Mouse (Mus musculus): ENCODE measurements around the gene Flywch2.
A peak's percentile ranks its signal among the peaks of the same experiment; 100 is the strongest.

The Flywch2 gene

DNA sequence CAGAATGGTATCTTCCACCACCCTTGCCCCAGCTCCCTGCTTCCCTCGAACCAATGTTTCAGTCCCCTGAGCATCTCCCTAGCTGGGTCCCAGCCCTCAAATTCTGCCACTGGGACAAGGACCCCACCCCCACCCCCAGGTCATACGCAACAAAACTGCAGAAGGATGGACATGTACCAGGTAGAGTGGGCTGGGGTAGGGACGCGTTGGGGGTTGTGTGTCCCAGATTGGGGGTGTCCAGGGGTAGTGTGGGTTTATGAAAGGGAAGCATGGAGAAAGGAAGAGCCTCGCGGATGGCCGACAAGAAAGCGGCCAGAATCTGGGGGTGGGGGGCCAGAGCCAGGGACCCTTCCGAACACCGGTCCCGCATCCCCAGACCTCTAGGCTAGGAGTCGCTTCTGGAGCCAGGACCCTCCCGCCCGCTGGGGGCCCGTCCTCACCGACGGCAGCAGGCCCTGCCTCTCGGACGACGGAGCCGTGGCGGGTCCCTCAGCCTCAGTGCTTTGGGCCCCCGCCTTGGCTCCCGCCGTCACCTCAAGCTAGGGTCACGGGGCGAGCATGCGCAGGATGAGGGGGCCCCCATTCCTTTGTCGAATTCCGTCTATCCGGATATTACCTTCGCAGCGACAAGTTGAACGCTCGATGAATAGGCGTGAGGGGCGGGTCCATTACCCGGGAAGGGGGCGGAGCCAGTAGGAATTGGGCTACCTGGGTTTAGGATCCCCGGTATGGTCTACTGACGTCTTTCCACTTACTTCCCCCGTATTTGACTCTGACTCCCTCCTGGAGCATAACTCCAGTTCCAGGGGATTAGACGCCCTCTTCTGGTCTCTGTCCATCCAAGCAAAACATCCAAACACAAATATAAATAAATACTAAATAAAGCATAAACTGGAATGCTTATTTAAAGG lies at the start of gene Flywch2:
Gene Flywch2 (minus strand): TSS at position 521 of the 911 bp plus-strand sequence.
- peak; percentile 75 for ATAC-seq (ENCODE audit: low TSS enrichment)

DNA sequence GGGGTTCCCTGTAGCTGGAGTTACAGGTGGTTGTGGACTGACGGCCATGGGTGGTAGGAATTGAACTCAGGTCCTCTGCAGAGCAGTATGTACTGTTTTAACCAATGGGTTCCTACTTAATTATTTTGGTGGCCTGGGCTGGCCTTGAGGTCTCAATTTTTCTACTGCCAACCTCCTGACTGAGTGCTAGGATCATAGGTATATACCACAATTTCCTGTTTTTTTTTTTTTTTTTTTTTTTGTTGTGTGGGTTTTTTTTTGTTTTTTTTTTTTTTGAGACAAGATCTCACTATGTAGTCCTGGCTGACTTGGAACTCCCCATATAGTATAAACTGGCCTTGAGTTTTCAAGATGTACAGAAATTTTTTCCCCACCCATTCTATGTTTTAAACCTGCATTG lies 45.3 kb upstream of the Flywch2 start:
- ATAC-seq (ENCODE audit: low TSS enrichment) = no peak

DNA sequence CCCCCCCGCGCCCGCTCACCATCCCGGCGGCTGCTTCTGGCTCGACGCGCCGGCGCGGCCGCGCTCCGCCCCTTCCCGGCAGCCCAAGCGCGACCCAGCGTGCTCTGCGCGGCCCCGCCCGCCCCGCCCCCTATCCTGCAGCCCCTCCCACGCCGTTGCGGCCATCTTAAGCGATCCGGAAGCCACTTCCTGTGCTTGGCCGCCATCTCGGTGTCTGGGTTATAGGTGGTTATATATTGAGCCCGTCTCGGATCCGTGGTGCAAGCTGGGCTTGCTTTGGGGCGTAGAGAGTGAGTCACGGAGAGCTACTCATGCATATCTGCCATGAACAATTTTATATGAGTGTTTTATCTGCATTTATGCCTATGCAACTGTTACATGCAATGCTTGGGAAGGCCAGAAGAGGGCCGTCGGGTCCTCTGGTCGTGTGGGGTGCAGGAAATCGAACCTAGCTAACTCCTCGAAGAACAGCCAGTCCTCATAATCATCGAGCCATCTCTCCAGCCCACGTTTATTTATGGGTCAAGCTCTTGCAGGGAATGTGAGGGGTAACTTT lies 43.3 kb upstream of the Flywch2 start, which contains the start of gene Elob:
Gene Elob (minus strand): TSS at position 73 of the 556 bp plus-strand sequence.
- ATAC-seq (ENCODE audit: low TSS enrichment) = peak; percentile 83

DNA sequence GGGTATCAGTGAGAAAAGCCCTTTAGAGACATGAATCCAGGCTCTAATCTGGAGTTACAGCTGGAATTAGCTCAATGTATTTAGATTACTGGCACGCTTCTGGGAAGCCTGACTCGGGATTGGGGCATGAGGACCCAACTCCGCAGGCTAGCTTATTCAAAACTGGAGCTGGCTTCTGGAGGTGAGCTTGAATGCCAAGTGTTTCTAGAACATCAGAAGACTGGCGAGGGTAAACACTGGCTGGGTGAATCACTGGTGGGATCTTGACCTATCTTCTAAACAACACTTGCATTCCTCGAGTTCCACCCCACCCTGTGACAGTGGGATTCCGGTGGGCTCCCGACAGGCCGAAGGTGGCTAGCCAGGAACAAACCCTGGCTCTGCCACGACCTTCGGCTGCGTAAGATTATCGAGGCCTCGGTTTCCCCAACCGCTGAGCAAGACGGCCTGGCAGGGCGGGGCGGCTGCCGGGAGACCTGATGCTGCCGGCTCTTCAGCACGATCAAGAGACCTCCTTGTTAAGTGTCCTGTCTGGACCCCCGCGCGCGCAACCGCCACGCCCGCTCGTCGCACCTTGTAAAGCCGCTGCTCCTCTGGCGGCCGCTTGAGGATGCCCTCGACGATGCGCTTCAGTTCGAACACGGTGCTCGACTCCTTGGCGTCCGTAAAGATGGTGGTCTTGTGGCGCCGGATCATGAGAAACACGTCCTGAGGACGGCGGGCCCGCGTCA lies 42.6 kb upstream of the Flywch2 start:
- ATAC-seq (ENCODE audit: low TSS enrichment) = peak; percentile 21; the same call in 1 of the 2 replicates

DNA sequence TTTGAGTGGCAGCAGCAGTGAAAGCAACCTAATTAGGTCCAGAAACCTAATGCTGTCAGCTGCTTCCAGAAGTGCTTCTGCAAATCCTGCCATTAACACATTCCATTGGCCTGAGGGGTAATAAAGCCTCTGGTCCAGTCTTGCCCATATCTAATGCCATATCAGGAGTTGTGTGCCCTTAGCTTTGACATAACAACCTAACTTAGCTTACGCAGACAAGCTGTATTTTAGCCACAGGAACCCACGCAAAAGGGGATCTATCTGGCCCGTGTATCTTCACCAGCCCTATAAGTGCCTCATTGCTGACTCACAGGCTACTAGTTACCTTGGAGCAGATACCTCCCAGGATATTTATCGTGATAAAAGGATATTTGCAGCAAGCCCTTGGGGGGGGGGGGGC lies 39.7 kb upstream of the Flywch2 start:
- no peak for ATAC-seq (ENCODE audit: low TSS enrichment)

DNA sequence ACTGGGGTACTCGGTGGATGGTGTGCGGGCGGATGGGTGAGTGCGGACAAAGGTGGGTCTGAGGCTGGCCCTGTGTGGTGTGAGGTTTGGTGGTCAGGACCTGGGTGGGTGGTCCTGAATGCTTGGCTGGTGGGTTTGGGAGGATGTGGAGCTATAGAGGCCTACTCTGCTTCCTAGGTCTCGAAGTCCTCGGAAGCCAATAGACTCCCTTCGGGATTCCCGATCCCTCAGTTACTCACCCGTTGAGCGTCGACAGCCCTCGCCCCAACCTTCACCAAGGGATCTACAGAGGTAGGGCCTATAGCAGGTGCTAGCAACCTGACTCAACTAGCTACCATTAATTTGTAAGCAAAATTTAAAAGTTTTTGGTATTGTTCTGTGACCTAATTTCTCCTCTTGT lies 37.7 kb upstream of the Flywch2 start:
- ATAC-seq (ENCODE audit: low TSS enrichment) = no peak

DNA sequence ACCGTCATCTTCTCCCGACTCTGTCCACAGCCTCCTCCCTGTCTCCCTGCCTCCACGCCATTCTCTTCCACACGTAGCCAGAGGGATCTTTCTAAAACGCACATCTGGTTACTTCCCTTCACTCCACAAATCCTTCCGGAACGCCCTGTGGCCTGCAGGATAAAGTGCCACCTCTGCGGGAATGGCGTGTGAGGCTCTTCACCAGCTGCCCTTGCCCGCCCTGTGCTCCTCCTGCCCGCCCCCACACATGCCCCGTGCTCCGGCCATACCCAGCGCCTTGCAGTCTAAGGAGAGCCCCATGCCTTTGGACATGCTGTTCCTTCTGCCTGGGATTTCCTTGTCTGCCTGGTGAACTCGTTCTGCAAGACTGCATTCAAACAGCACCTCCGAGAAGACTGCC lies 37.1 kb upstream of the Flywch2 start:
- no peak for ATAC-seq (ENCODE audit: low TSS enrichment)

DNA sequence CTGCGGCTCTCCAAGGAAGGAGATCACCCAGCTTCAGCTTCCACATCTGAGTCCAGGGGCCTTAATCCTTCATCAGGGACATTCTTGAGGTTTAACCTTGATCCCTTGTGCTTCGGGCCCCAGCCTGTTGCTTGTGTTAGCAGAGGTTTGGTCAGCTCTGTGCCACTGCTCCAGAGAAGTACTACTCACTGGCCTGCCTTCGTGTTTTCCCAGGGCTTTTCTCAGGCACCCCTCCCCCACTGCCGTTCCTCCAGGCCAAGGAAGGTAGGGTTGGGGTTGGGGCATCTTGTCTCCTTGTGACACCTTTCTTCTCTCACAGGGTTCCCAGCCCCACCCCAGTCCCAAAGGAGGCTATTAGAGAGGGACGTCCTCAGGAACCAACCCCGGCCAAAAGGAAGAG lies 36.2 kb upstream of the Flywch2 start:
- no peak for ATAC-seq (ENCODE audit: low TSS enrichment)

DNA sequence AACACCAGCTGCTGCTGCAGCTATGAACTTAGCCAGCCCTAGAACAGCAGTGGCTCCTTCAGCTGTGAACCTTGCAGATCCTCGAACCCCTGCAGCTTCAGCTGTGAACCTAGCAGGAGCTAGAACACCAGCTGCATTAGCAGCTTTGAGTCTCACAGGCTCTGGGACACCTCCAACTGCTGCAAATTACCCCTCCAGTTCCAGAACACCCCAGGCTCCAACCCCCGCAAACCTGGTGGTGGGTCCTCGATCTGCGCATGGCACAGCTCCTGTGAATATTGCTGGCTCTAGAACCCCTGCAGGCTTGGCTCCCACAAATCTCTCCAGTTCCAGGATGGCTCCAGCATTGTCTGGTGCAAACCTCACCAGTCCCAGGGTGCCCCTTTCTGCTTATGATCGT lies 34.9 kb upstream of the Flywch2 start:
- no peak for ATAC-seq (ENCODE audit: low TSS enrichment)

DNA sequence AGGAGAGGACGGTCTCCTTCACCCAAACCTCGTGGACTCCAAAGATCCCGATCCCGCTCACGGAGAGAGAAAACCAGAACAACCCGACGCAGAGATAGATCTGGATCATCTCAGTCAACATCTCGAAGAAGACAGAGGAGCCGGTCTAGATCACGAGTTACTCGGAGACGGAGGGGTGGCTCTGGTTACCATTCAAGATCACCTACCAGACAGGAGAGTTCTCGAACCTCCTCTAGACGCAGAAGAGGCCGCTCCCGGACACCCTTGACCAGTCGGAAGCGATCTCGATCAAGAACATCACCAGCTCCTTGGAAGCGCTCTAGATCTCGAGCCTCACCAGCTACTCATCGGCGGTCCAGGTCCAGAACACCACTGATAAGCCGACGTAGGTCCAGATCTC lies 33.4 kb upstream of the Flywch2 start:
- ATAC-seq (ENCODE audit: low TSS enrichment) = no peak

DNA sequence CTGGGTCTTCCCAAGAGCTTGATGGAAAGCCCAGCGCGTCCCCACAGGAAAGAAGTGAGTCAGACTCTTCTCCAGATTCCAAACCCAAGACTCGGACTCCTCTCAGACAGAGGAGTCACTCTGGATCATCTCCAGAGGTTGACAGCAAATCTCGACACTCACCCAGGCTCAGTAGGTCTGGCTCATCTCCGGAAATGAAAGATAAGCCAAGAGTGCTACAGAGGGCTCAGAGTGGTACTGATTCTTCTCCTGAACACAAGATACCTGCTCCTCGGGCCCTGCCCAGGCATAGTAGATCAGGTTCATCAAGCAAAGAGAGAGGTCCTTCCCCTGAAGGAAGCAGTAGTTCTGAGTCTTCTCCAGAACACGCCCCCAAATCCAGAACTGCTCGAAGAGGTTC lies 32.7 kb upstream of the Flywch2 start:
- ATAC-seq (ENCODE audit: low TSS enrichment) = no peak

DNA sequence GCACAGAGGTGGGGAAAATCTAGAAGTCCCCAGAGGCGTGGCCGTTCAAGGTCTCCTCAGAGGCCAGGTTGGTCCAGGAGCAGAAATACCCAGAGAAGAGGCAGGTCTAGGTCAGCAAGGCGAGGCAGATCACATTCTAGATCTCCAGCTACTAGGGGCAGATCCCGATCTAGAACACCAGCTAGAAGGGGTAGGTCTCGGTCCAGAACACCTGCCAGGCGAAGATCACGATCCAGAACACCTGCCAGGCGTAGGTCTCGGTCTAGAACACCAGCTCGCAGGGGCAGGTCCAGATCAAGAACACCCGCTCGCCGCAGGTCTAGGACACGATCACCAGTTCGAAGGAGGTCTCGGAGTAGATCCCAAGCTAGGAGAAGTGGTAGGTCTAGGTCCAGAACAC lies 29.8 kb upstream of the Flywch2 start:
- ATAC-seq (ENCODE audit: low TSS enrichment) = no peak

DNA sequence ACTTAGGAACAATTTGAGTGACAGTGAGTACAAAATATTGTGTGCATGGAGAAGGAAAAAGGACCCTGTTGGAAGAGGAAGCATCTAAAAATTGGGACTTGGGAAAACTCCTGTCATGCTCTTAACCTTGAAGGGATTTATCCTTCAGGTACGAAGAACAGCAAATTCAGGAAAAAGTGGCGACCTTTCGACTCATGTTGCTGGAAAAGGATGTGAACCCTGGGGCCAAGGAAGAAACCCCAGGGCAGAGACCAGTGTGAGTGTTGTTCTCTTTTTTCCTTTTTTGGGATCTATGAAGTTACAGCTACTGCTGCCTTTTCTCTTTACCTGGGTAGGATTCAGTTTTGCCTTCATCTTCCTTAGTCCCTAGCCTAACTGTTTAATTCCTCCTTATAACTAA lies 22.0 kb upstream of the Flywch2 start:
- no peak for ATAC-seq (ENCODE audit: low TSS enrichment)

DNA sequence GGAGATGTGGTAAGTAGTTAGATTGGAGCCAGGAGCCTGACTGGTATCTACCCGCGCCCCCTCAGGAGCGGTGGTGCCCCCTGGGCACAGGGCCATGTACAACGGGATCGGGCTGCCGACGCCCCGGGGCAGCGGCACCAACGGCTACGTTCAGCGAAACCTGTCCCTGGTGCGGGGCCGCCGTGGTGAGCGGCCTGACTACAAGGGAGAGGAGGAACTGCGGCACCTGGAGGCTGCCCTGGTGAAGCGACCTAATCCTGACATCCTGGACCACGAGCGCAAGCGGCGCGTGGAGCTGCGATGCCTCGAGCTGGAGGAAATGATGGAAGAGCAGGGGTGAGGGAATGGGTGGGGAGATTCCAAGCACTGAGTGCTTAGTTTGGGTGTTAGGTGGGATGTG lies 21.0 kb upstream of the Flywch2 start:
- 0 out of 2 replicates have a peak, but pooled peaks have one; percentile 12 for ATAC-seq (ENCODE audit: low TSS enrichment)

DNA sequence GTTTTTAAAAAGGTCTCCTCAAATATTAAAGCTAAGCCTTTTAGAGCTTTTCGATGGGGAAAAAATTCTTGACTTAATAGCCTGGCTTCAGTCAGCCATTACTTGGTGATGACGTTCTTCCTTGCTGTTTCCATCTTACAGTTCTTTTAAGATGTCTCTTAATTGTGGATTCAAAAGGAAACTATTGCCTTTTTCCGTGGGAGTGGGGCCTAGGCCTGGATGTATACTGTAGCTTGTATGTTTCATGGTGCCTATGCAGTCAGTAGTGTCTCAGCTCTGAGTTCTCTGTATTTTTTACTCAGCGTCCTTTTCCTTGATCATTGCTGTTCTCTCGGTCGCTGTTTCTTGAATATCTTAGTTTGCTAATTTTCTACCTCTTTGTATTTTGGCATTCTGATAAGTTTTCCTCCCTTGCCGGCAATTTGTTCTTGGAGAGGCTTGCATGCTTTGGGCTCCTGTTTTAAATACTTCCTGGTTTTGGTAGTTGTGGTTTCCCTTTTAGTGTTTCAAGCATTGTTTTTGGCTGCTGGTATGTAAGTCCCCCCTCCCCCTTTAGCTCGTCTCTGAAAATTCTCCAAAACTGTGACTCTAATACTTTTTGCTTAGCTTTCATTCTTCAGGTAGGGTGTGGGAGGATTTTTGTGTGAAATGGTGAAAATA lies 18.7 kb upstream of the Flywch2 start:
- ATAC-seq (ENCODE audit: low TSS enrichment) = no peak

DNA sequence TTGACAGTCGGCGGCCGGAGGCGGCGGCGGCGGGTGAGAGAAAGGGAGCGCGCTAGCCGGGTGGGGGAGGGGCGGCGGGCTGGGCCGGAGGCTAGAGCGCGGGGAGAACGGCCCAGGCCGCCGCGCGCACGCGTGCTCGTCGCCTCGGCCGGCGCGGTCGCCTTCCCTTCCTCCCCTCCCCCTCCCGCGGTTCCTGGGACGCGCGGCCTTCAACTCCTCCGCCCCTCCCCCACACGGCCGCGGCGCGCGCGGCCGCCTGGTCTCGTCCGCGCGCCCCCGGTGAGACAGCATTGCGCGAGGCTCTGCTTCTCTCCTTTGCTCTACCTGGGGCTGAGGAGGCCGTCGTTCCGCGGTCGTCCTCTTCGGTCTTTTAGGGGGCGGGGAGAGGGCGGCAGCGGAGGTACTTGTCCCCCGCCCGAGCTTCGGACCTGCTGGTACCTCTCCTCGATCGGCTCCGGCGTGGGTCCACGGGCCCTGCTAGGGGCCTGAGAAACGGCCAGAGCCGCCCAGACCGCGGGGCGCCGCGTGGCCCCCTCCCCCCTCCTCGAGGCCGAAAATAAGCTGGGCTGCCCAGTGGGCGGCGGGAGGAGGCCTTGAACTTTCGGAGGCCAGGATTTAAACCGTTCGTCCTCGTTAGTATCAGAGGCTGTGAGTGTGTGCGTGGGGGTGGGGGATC lies 17.6 kb upstream of the Flywch2 start:
- peak; percentile 8; the same call in 1 of the 2 replicates for ATAC-seq (ENCODE audit: low TSS enrichment)

DNA sequence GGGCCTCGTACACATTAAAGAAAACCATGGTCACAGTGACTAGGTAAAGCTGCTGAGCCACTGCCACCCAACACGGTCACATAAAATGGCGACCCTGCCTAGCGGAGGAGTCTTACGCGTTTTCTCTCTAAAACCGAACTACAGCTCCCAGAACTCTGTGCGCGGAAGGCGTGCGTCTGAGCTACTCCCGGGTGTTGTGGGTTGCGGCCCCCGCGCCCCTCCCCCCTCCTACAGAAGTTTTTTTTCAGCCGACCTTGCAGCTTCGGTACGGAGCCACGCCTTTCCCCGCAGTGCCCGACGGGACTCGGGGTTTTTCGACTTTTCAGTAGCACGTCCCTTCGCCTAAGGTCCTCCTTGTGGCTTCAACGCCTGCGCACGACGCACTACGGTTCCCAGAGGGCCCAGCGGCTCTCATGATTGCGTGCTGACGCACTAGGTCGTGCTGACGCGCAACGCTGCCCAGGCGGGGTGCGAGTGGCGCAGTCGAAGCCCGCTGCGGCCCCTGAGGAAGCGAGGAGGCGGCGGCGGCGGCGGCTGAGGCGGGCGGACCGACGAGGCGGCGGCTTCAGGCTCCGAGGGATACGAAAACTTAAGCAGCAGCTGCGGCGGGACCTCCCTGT lies 17.0 kb upstream of the Flywch2 start:
- ATAC-seq (ENCODE audit: low TSS enrichment) = peak; percentile 93

DNA sequence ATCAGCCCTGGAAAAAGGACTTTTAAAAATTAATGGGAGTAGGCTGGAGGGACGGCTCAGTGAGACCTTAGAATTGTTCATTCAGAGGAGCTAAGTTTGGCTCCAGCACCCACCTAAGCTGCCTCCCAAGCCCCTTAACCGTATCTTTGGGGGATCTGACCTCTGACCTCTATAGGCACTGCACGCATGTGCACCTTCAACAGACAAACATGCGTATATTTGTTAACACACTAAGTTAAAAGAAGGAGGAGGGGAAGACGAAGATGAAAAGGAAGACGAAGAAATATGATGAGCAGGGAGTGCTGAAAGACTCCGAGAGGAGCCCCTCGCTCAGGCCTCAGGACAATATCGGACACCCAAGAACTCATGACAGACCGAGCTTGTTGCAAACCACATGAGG lies 15.7 kb upstream of the Flywch2 start:
- ATAC-seq (ENCODE audit: low TSS enrichment) = no peak

DNA sequence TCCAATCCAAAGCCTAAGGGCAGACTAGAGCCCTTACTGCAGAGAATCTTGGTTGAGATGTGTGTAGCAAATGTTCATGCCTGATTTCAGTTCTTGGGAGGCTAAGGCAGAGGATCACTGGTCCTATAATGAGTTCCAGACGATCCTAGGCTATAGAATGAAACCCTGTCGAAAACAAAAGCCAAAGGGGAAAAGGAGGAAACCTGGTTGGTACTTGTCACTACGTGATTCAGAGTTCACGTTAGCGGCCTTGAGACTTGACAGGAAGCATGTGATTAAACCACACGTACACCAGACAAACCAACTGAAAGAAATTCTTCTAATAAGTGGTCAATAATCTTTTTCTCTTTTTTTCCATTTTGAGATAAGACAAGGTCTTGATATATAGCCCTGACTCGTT lies 11.4 kb upstream of the Flywch2 start:
- no peak for ATAC-seq (ENCODE audit: low TSS enrichment)

DNA sequence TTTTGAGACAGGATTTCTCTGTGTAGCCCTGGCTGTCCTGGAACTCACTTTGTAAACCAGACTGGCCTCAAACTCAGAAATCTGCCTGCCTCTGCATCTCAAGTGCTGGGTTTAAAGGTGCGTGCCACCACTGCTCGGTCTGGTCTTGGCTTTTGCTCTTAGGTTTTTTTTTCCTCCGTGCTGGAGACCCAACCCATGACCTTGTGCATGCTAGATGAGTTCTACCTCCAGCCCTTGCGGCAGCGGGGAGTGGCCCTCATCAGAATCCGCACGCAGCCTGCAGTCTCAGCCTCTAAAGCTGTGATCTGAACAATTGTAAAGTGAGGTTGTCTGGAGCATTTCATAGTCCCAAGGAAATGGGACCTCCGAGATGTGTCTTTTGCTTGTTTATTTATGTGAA lies 9.4 kb upstream of the Flywch2 start:
- ATAC-seq (ENCODE audit: low TSS enrichment) = no peak

DNA sequence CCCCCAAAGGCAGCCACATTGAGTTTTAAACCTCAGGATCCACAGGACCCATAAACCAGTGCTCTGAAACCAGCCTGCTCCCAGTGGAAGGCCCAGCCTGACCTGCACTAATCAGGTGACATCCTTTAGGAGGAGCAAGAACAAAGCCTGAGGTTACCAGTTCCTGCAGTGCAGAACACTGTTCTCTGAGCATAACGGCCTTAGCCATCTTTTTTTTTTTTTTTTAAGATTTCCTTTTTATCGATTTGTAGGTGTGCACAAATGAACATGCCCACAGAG lies 5.1 kb upstream of the Flywch2 start:
- peak; percentile 11; the same call in 1 of the 2 replicates for ATAC-seq (ENCODE audit: low TSS enrichment)
